Mouse (Mus musculus): ENCODE measurements around the gene S1pr4. TPM values are rescaled to one million over a fixed set of nuclear protein-coding genes. Genes with fewer than 3 reads are reported as not detected.

Gene S1pr4
- polyA plus RNA-seq, 1 experiment: not detected

DNA sequence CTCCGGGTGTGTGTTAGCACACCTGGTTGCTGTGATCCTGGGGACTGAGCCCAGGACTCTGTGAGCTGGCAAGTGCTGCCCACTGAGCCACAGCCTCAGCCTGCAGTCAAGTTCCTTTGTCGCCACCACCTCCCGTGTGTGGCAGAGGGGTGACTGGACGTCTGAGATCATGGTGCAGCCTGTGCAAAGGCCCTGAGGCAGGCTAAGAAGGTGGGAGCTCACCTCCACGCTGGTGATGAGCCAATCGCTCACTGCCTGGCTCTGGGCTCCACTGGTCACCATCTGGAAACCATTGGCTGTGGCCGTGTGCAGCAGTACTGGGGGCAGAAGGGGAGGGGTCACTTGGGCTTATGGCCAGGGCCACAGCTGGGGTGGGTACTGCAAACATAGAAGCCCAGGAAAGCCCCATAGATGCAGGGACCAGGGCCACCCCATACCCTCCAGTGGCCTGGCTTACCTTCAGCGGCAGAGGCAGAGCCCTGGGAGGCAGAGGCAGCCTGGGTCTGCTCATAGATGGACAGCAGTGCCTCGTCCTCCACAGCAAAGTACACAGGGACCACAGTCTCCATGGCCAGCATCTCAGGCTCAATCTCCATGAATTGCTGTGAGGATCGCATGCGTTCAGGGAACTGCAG is 7.2 kb downstream of the S1pr4 start:
- no peak overlapping the region for H3ac ChIP-seq (ENCODE audit: control insufficient read depth, insufficient read length)
- H3K36me3 ChIP-seq (ENCODE audit: control insufficient read depth, insufficient read depth): peaks cover 10% of the 10 kb centered on the region
- H3K4me3 ChIP-seq: no peak overlapping the region
- no peaks in the 10 kb centered on the region for H3K27me3 ChIP-seq (ENCODE audit: control insufficient read depth, insufficient read depth, insufficient read length)
- H3K79me2 ChIP-seq (ENCODE audit: control insufficient read depth, insufficient read depth): peaks cover 23% of the 10 kb centered on the region
- no peak for TF ChIP-seq MYOG (IDR thresholded peaks at IDR 0.05; ENCODE audit: control insufficient read depth in 1 of 3, insufficient read depth in 1 of 3, insufficient read length in 2 of 3, low read depth in 2 of 3)
- no peak for TF ChIP-seq CEBPB (IDR thresholded peaks at IDR 0.05; ENCODE audit: insufficient read depth, poor library complexity, severe bottlenecking)
- no peak for TF ChIP-seq TCF12 (IDR thresholded peaks at IDR 0.05; ENCODE audit: insufficient read depth, poor library complexity, severe bottlenecking)
- no peak for TF ChIP-seq E2F4 (IDR thresholded peaks at IDR 0.05; ENCODE audit: insufficient read depth)
- no peak for TF ChIP-seq SRF (IDR thresholded peaks at IDR 0.05; ENCODE audit: control insufficient read depth, insufficient read length, low read depth)
- no peak for TF ChIP-seq MAX (IDR thresholded peaks at IDR 0.05; ENCODE audit: low read depth)
- no peak for TF ChIP-seq MYOD1 (IDR thresholded peaks at IDR 0.05; ENCODE audit: control insufficient read depth in 1 of 3, insufficient read length in 2 of 3, low read depth in 2 of 3)
- no peak for TF ChIP-seq REST (IDR thresholded peaks at IDR 0.05; ENCODE audit: insufficient read depth, insufficient read length)
- TF ChIP-seq POLR2A (IDR thresholded peaks at IDR 0.05; ENCODE audit: insufficient read length, low read depth): no peak
- no peak for TF ChIP-seq POLR2AphosphoS2 (IDR thresholded peaks at IDR 0.05; ENCODE audit: insufficient read length, low read depth)
- TF ChIP-seq TCF3 (IDR thresholded peaks at IDR 0.05; ENCODE audit: insufficient read length, low read depth): no peak
- TF ChIP-seq USF1 (IDR thresholded peaks at IDR 0.05; ENCODE audit: low read depth): no peak
- H3K4me2 ChIP-seq (ENCODE audit: low read depth): no peak overlapping the region

DNA sequence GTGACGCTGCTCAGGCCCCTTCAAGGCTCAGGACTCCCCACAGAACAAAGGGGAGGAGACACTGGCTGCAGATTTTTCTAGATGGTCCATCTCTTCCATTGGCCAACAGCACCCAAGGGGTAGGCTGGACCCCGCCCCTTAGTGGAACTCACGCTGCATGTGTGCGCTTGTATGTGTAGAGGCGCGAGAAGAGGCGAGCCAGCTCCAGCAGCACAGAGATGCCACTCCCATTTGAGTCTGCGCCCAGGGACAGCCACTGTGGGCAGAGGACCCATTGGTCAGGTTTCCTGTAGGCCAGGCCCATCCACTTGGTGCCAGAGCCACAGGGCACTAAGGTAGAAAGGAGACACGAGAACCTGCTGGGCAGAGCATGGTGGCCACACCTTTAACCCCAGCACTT is 8.9 kb downstream of the S1pr4 start:
- peaks cover 23% of the 10 kb centered on the region for H3K79me2 ChIP-seq (ENCODE audit: control insufficient read depth, insufficient read depth)
- H3K4me2 ChIP-seq (ENCODE audit: low read depth): no peak overlapping the region
- H3ac ChIP-seq (ENCODE audit: control insufficient read depth, insufficient read length): no peak overlapping the region
- H3K36me3 ChIP-seq (ENCODE audit: control insufficient read depth, insufficient read depth): peaks cover 10% of the 10 kb centered on the region
- no peaks in the 10 kb centered on the region for H3K27me3 ChIP-seq (ENCODE audit: control insufficient read depth, insufficient read depth, insufficient read length)
- H3K4me3 ChIP-seq: no peak overlapping the region
- TF ChIP-seq MYOG (IDR thresholded peaks at IDR 0.05; ENCODE audit: control insufficient read depth in 1 of 3, insufficient read depth in 1 of 3, insufficient read length in 2 of 3, low read depth in 2 of 3) (no peak), MAX (IDR thresholded peaks at IDR 0.05; ENCODE audit: low read depth) (no peak), REST (IDR thresholded peaks at IDR 0.05; ENCODE audit: insufficient read depth, insufficient read length) (no peak), TCF3 (IDR thresholded peaks at IDR 0.05; ENCODE audit: insufficient read length, low read depth) (no peak), POLR2AphosphoS2 (IDR thresholded peaks at IDR 0.05; ENCODE audit: insufficient read length, low read depth) (no peak), MYOD1 (IDR thresholded peaks at IDR 0.05; ENCODE audit: control insufficient read depth in 1 of 3, insufficient read length in 2 of 3, low read depth in 2 of 3) (no peak), SRF (IDR thresholded peaks at IDR 0.05; ENCODE audit: control insufficient read depth, insufficient read length, low read depth) (no peak), E2F4 (IDR thresholded peaks at IDR 0.05; ENCODE audit: insufficient read depth) (no peak), CEBPB (IDR thresholded peaks at IDR 0.05; ENCODE audit: insufficient read depth, poor library complexity, severe bottlenecking) (no peak), TCF12 (IDR thresholded peaks at IDR 0.05; ENCODE audit: insufficient read depth, poor library complexity, severe bottlenecking) (no peak), USF1 (IDR thresholded peaks at IDR 0.05; ENCODE audit: low read depth) (no peak), POLR2A (IDR thresholded peaks at IDR 0.05; ENCODE audit: insufficient read length, low read depth) (no peak)

DNA sequence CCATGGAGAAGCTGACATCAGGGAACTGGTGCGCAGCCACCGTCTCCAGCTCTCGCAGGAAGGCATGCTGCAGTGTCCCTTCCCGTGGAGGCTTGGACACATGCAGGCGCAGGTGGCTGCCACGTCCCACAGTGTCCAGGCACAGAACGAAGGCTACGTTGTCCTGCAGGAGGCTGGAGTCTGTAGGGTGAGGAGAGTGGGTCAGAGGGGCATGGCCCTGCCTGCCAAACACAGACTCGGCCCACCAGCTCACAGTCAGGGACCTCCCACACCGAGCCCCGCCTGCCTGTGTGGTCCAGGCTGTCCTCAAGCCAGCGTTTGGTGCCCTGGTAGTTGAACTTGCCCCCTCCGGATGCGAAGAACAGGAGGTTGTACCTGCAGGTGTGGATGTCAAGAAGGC is 10.0 kb downstream of the S1pr4 start:
- no peak for TF ChIP-seq REST (IDR thresholded peaks at IDR 0.05; ENCODE audit: insufficient read depth, insufficient read length)
- TF ChIP-seq POLR2A (IDR thresholded peaks at IDR 0.05; ENCODE audit: insufficient read length, low read depth): peak; percentile 34
- peaks cover 14% of the 10 kb centered on the region for H3K79me2 ChIP-seq (ENCODE audit: control insufficient read depth, insufficient read depth)
- peaks cover 10% of the 10 kb centered on the region for H3K36me3 ChIP-seq (ENCODE audit: control insufficient read depth, insufficient read depth)
- H3ac ChIP-seq (ENCODE audit: control insufficient read depth, insufficient read length): no peak overlapping the region
- no peak overlapping the region for H3K4me2 ChIP-seq (ENCODE audit: low read depth)
- H3K4me3 ChIP-seq: no peak overlapping the region
- H3K27me3 ChIP-seq (ENCODE audit: control insufficient read depth, insufficient read depth, insufficient read length): no peaks in the 10 kb centered on the region

DNA sequence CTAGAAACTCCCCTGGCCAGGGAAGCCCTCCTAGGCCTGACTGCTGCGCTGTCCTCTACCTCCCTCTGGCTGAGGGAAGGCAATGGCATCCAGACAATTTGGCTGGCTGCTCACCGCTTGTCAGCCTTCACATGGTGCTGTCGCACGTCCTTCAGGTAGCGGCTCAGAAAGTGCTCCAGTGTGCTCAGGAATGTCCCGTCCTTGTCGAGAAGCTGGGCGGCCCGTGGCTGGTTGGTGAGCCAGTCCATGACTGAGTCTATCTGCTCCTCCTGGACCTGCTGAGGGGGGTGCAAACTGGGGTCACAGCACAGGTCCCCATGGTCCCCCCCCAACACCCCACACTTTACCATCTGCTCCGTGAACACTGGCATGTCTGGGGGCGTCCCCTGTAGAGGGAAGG is 11.9 kb downstream of the S1pr4 start:
- Histone ChIP-seq H3K79me2 (ENCODE audit: control insufficient read depth, insufficient read depth) (no peaks in the 10 kb centered on the region), H3ac (ENCODE audit: control insufficient read depth, insufficient read length) (no peak overlapping the region), H3K4me2 (ENCODE audit: low read depth) (no peak overlapping the region), H3K27me3 (ENCODE audit: control insufficient read depth, insufficient read depth, insufficient read length) (no peaks in the 10 kb centered on the region), H3K36me3 (ENCODE audit: control insufficient read depth, insufficient read depth) (peaks cover 10% of the 10 kb centered on the region), H3K4me3 (no peak overlapping the region)
- TF ChIP-seq POLR2A (IDR thresholded peaks at IDR 0.05; ENCODE audit: insufficient read length, low read depth): no peak
- TF ChIP-seq MAX (IDR thresholded peaks at IDR 0.05; ENCODE audit: low read depth): no peak
- TF ChIP-seq REST (IDR thresholded peaks at IDR 0.05; ENCODE audit: insufficient read depth, insufficient read length): no peak
- TF ChIP-seq MYOG (IDR thresholded peaks at IDR 0.05; ENCODE audit: control insufficient read depth in 1 of 3, insufficient read depth in 1 of 3, insufficient read length in 2 of 3, low read depth in 2 of 3): no peak
- no peak for TF ChIP-seq POLR2AphosphoS2 (IDR thresholded peaks at IDR 0.05; ENCODE audit: insufficient read length, low read depth)

GRCm38 (mm10) chr10:81486496-81486895 is 13.4 kb downstream of the S1pr4 start:
- TF ChIP-seq MYOD1 (IDR thresholded peaks at IDR 0.05; ENCODE audit: control insufficient read depth in 1 of 3, insufficient read length in 2 of 3, low read depth in 2 of 3): peak in 2 of 3 experiments; percentile 81 to 87
- no peak for TF ChIP-seq SRF (IDR thresholded peaks at IDR 0.05; ENCODE audit: control insufficient read depth, insufficient read length, low read depth)
- no peak for TF ChIP-seq USF1 (IDR thresholded peaks at IDR 0.05; ENCODE audit: low read depth)
- TF ChIP-seq MYOG (IDR thresholded peaks at IDR 0.05; ENCODE audit: control insufficient read depth in 1 of 3, insufficient read depth in 1 of 3, insufficient read length in 2 of 3, low read depth in 2 of 3): peak in 2 of 3 experiments; percentile 58 to 72
- TF ChIP-seq TCF3 (IDR thresholded peaks at IDR 0.05; ENCODE audit: insufficient read length, low read depth): peak; percentile 39
- TF ChIP-seq POLR2AphosphoS2 (IDR thresholded peaks at IDR 0.05; ENCODE audit: insufficient read length, low read depth): no peak
- H3K4me3 ChIP-seq: no peak overlapping the region
- H3K79me2 ChIP-seq (ENCODE audit: control insufficient read depth, insufficient read depth): no peaks in the 10 kb centered on the region
- H3K27me3 ChIP-seq (ENCODE audit: control insufficient read depth, insufficient read depth, insufficient read length): peaks cover 10% of the 10 kb centered on the region
- H3ac ChIP-seq (ENCODE audit: control insufficient read depth, insufficient read length): no peak overlapping the region
- H3K36me3 ChIP-seq (ENCODE audit: control insufficient read depth, insufficient read depth): no peaks in the 10 kb centered on the region
- H3K4me2 ChIP-seq (ENCODE audit: low read depth): no peak overlapping the region

All from myocyte (in vitro differentiated cells).